Mouse (Mus musculus): ENCODE results near the gene Gm3317. TPM values are rescaled to one million over a fixed set of nuclear protein-coding genes. Genes with fewer than 3 reads are reported as not detected.
"Not testable (repeated sequence)": the region's sequence is repeated elsewhere in the genome, so short reads cannot be mapped to it uniquely, and the experiment has no call there.

Gm3317 gene
- total RNA-seq (2021), result not detected
- long read RNA-seq, experiment 1, result 0 reads
- long read RNA-seq, experiment 2, result 0 reads

GRCm38 (mm10) chr14:5164235-5164634 is at the start of gene Gm3317:
TSS of gene Gm3317 (plus strand) at chr14:5164535.
- H3K4me3 ChIP-seq; H3K27ac ChIP-seq; DNase-seq (ENCODE audit: low spot score in 2 of 2): not testable (repeated sequence)

- H3K27ac ChIP-seq; DNase-seq (ENCODE audit: low spot score in 2 of 2); H3K4me3 ChIP-seq: not testable (repeated sequence)
These were observed 33.1 kb upstream of the Gm3317 start, which contains the start of gene Gm8279 for GRCm38 (mm10) chr14:5131219-5131618. TSS of gene Gm8279 (plus strand) at chr14:5131519.

- DNase-seq (ENCODE audit: low spot score in 2 of 2); H3K27ac ChIP-seq; H3K4me3 ChIP-seq: not testable (repeated sequence)
These were observed 21.2 kb downstream of the Gm3317 start, which contains the start of gene Gm8271 for GRCm38 (mm10) chr14:5185493-5185892. TSS of gene Gm8271 (plus strand) at chr14:5185793.

Other genes with a start within 250 kb of the Gm3317 start
- gene Gm8297, start 180.6 kb upstream of the Gm3317 start, total RNA-seq (2021), result not detected
- gene Gm3298, start 148.6 kb upstream of the Gm3317 start, total RNA-seq (2021), result not detected
- gene 4930555G01Rik, start 113.9 kb upstream of the Gm3317 start, total RNA-seq (2021), result not detected
- 1 to 10 TPM; 1.2 to 1.9 TPM for gene Gm8281, start 93.5 kb upstream of the Gm3317 start, total RNA-seq (2021)
- gene Gm8279, start 33.0 kb upstream of the Gm3317 start, total RNA-seq (2021), result not detected
- not detected for gene Gm8271, start 21.3 kb downstream of the Gm3317 start, total RNA-seq (2021)
- gene Gm3526, start 96.0 kb downstream of the Gm3317 start, total RNA-seq (2021), result not detected
- not detected for gene Gm3542, start 170.4 kb downstream of the Gm3317 start, total RNA-seq (2021)
- not detected for gene Gm3500, start 224.5 kb downstream of the Gm3317 start, total RNA-seq (2021)

Measured in layer of hippocampus, adult 2 months (tissue).